Mouse (Mus musculus): Measurements from ENCODE around the gene Chodl. TPM values are rescaled to one million over a fixed set of nuclear protein-coding genes. Genes with fewer than 3 reads are reported as not detected.

The Chodl gene
- polyA plus RNA-seq, 1 experiment from 2014 or later, result 19.6 TPM

Other genes with a start within 250 kb of the Chodl start
- gene Tmprss15, start 160.1 kb downstream of the Chodl start, polyA plus RNA-seq (2016; fragmentation: Nextera tagmentation; extraction: Ambion mirVana), result not detected in 2 replicates